Mouse (Mus musculus): ENCODE measurements at regions not wholly inside any gene's neighbourhood (a gene's known extent, or its start where the extent isn't known, plus 50 kb on each side); places are given as distances from the start of the nearest gene placed in this dataset.

DNA sequence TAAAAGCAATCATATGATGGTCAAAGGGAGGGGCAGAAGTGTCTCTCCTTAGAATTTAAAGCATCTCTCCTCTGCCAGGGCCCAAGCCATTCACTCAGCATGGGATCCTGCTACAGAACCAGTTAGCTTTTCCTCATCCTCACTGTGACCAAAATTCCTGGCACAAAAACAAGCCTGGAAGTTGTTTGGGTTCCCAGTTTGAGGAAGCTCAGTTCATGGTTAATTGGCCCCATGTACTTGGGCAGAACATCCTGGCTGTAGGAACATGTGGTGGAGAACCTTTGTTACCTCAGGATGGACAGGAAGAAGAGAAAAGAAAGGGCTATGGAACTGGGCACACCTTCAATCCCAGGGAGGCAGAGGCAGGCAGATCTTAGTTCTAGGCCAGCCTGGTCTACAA, 52.4 kb upstream of the Mfge8 start:
- no peaks in the 10 kb centered on the region for H3K27me3 ChIP-seq
- no peaks in the 10 kb centered on the region for H3K4me1 ChIP-seq
- no peaks in the 10 kb centered on the region for H3K9me3 ChIP-seq
- no peak for ATAC-seq (ENCODE audit: insufficient number of reproducible peaks, insufficient read depth, low FRiP score, low TSS enrichment)
- no peaks in the 10 kb centered on the region for H3K36me3 ChIP-seq
- no peak overlapping the region for H3K9ac ChIP-seq
- no peak overlapping the region for H3K4me2 ChIP-seq (replicated peaks)
- no peak overlapping the region for H3K4me3 ChIP-seq
- no peak overlapping the region for H3K27ac ChIP-seq

DNA sequence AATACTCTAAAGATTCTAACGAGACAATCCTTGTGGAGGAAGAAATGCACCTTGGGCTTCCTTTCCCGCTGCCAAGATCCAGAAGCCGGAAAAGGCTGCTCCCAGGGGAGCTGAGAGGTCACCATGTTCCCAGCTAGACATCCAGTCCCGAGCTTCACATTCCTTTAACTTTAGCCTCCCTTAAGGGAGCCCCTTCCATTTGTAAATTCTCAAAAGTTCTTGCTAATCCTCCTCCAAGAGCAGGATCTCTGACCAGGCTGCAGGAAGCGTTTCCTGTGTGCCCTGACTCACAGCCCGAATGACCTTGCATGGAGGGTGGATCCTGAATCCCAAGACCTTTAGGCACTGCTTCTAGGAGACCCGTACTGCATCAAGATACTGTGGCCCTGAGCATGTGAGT, 53.5 kb upstream of the Mfge8 start:
- H3K36me3 ChIP-seq, result no peaks in the 10 kb centered on the region
- no peak for ATAC-seq (ENCODE audit: insufficient number of reproducible peaks, insufficient read depth, low FRiP score, low TSS enrichment)
- H3K27ac ChIP-seq, result no peak overlapping the region
- H3K27me3 ChIP-seq, result no peaks in the 10 kb centered on the region
- H3K9ac ChIP-seq, result no peak overlapping the region
- no peaks in the 10 kb centered on the region for H3K4me1 ChIP-seq
- WGBS, result 55% methylated on average over 7 of the region's 7 CpGs
- H3K4me3 ChIP-seq, result no peak overlapping the region
- H3K9me3 ChIP-seq, result no peaks in the 10 kb centered on the region
- no peak overlapping the region for H3K4me2 ChIP-seq (replicated peaks)

DNA sequence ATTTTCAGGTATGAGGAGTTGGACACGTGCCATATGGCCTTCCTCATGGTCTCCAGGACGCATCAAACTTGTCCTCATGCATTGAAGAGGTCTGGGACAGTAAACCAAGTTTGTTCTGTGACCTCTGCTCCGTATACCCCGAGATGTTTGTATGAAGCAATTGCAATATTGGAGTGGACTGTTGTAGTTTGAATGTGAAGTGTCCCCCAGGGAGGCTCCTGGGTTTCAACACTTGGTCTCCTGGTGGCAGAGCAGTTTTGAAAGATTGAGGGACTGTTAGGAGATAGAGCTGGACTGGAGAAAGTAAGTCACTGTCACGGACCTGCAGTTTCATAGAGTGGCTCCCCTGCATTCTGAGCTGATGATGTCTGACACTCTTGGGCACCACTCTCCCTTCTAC, 54.6 kb upstream of the Mfge8 start:
- H3K9me3 ChIP-seq, result no peaks in the 10 kb centered on the region
- no peak overlapping the region for H3K9ac ChIP-seq
- WGBS, result 86% methylated on average over 5 of the region's 5 CpGs
- H3K27me3 ChIP-seq, result no peaks in the 10 kb centered on the region
- no peak overlapping the region for H3K27ac ChIP-seq
- H3K36me3 ChIP-seq, result no peaks in the 10 kb centered on the region
- H3K4me3 ChIP-seq, result no peak overlapping the region
- no peak overlapping the region for H3K4me2 ChIP-seq (replicated peaks)
- H3K4me1 ChIP-seq, result no peaks in the 10 kb centered on the region
- ATAC-seq (ENCODE audit: insufficient number of reproducible peaks, insufficient read depth, low FRiP score, low TSS enrichment), result no peak

DNA sequence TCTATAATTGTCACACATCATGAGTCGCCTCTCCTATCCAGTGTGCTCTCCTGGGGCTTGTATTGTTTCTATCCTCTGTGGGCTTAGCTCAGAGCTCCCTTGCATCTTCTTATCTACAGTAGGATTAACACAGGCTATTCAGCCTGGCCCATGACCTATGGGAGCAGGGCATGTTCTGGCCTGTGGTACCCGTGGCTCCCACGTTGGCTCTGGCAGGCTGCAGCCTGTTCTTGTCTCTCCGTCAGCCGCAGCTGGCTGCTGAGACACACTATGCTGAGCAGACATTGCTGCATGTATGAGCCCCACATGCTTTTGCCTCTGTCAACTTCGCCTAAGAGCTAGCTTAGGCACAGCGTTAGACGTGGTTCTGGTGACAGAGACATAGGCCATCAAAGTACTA, 58.3 kb upstream of the Mfge8 start:
- no peaks in the 10 kb centered on the region for H3K27me3 ChIP-seq
- H3K27ac ChIP-seq, result no peak overlapping the region
- no peak overlapping the region for H3K4me3 ChIP-seq
- ATAC-seq (ENCODE audit: insufficient number of reproducible peaks, insufficient read depth, low FRiP score, low TSS enrichment), result no peak
- no peak overlapping the region for H3K9ac ChIP-seq
- no peaks in the 10 kb centered on the region for H3K9me3 ChIP-seq
- no peak overlapping the region for H3K4me2 ChIP-seq (replicated peaks)
- peaks cover 8% of the 10 kb centered on the region for H3K4me1 ChIP-seq
- WGBS, result 59% methylated on average over 8 of the region's 8 CpGs
- H3K36me3 ChIP-seq, result no peaks in the 10 kb centered on the region

DNA sequence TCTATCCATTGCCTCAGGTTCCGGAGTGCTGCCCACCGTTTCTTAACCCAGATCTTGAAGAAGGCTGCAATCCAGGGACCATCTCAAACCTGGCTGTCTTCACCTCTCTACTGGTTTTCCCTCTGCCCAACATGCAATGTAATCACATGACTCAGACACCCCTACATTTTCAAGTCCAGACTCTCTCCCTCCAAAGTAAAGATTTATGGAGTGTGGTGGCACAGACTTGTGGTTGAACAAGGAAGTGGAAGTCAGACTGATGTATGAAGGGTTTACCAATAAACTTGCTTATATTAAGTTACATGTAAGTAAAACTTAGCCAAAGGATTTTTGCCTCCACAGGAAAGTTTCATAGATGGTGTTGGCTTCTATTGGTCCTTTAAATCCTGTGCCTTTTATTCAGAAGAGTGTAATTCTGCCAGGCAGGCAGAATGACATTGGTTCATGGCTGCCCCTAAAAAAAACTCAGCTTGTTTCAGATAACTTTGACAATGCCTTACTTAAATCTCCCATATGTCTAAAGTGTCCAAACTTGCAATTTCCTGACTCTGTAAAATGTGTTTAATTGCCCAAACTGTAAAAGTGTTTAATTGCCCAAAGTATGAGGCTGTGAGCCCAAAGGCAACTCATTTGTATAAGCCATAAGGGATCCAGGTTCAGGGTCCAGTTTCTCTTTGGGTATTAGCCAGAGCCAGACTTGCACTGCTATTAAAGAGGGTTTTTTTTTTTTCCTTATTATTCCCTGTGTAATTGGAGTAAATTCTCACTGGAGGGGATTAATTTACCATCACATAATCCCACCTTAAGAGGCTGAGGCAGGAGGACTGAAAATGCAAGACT, 61.7 kb upstream of the Mfge8 start:
- Histone ChIP-seq H3K9me3 (no peaks in the 10 kb centered on the region), H3K27me3 (no peaks in the 10 kb centered on the region), H3K27ac (no peak overlapping the region), H3K4me1 (peaks cover 8% of the 10 kb centered on the region), H3K36me3 (no peaks in the 10 kb centered on the region), H3K4me2 (replicated peaks) (no peak overlapping the region), H3K9ac (no peak overlapping the region), H3K4me3 (no peak overlapping the region)
- 97% methylated on average over 2 of the region's 2 CpGs for WGBS
- no peak for ATAC-seq (ENCODE audit: insufficient number of reproducible peaks, insufficient read depth, low FRiP score, low TSS enrichment)

DNA sequence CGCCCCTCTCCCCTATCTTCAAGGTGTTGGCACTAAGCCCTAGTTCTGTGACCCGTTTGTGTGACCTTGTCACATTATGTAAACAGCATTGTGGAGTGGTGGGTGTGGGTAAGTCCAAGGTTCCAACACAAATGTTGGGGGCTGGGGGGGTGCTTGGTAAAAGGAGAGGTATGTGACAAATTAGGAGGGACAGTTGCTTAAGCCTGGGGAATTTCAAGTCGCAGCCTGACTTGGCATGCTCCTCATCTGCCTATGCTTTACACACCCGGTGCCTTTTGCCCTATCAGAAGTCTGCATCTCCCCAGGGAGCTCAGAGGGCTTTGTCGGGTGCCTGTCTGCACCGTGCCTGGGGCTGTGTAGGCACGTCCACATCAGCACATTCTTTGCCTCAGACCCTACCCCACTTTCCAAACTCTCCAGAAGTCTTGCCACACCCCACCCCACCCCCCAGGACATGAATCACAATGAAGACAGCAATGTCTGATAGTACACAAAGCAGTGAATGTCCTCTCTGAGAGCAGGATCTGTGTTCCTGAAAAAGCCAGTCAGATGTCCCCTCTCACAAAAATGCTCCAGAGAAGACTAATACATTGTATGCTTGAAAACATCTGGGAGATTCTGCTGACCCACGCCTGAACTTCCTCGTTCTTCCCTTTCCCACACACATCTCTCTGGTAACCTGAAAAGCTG, 61.6 kb upstream of the Abhd2 start:
- Histone ChIP-seq H3K36me3 (no peaks in the 10 kb centered on the region), H3K4me1 (peaks cover 8% of the 10 kb centered on the region), H3K4me3 (no peak overlapping the region), H3K4me2 (replicated peaks) (no peak overlapping the region), H3K9me3 (no peaks in the 10 kb centered on the region), H3K27me3 (no peaks in the 10 kb centered on the region), H3K9ac (no peak overlapping the region), H3K27ac (no peak overlapping the region)
- peak; percentile 79 for ATAC-seq (ENCODE audit: insufficient number of reproducible peaks, insufficient read depth, low FRiP score, low TSS enrichment)
- 13% methylated on average over 9 of the region's 9 CpGs for WGBS

DNA sequence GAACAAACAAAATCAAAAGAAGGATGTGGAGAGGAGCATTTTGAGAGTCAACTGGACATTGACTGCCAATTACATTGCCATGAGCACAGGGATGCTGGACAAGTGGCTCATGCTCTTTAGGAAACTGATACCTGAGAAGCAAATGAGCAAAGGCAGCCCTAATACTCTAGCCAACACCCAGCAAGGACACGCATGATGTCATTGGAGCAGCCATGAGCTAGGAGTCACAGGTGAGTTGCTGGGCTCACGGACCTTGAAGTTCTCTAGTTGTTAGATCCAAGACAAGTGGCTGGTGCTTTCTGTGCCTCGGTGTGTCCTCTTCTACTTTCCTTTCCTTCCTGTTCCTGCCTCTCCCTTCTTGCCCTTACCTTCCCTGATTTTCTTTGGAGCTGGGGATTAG, 60.8 kb upstream of the Abhd2 start:
- WGBS, result 91% methylated on average over 3 of the region's 3 CpGs
- Histone ChIP-seq H3K4me1 (peaks cover 8% of the 10 kb centered on the region), H3K27me3 (no peaks in the 10 kb centered on the region), H3K9me3 (no peaks in the 10 kb centered on the region), H3K36me3 (no peaks in the 10 kb centered on the region), H3K27ac (no peak overlapping the region), H3K9ac (no peak overlapping the region), H3K4me3 (no peak overlapping the region), H3K4me2 (replicated peaks) (no peak overlapping the region)
- ATAC-seq (ENCODE audit: insufficient number of reproducible peaks, insufficient read depth, low FRiP score, low TSS enrichment), result no peak

DNA sequence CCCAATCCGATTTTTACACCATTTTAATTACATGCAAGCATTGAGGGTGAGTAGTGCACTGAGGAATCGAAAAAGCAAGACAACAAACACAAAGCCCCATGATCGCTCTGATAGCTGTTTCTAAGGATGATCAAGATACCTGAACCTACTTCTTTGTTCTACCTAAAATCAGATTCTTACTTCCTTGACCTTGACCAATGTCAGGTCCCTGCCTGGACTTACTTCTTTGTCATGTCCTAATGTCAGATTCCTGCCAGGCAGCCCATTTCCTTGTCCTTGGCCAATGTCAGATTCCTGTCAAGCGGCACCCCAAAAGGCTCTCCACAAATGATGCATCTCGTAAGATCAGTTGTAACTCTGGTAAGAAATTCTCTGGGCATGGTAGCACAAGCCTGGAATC, 58.0 kb upstream of the Abhd2 start:
- Histone ChIP-seq H3K4me2 (replicated peaks) (no peak overlapping the region), H3K4me3 (no peak overlapping the region), H3K27me3 (no peaks in the 10 kb centered on the region), H3K9ac (no peak overlapping the region), H3K36me3 (no peaks in the 10 kb centered on the region), H3K4me1 (peaks cover 8% of the 10 kb centered on the region), H3K9me3 (no peaks in the 10 kb centered on the region), H3K27ac (no peak overlapping the region)
- no peak for ATAC-seq (ENCODE audit: insufficient number of reproducible peaks, insufficient read depth, low FRiP score, low TSS enrichment)
- 85% methylated on average over 5 of the region's 5 CpGs for WGBS

DNA sequence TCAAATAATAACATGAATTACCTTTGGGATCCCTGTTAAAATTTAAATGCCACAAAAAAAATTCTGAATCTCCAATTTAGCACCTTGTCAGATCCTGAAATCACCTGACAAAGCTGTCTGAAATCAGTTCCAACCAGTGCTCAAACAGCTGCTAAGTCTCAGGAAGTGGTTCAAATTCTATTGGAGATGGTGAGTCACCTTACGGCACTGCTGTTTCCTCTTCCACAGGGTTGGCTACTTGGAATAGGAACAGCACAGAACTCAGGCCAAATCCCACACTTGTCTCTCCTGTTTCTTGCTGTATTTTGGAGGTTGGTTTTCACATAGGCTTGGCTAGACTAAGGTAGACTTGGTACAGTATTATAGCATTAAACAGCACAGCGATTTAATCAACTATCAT, 55.8 kb upstream of the Abhd2 start:
- Histone ChIP-seq H3K36me3 (no peaks in the 10 kb centered on the region), H3K9me3 (no peaks in the 10 kb centered on the region), H3K27ac (no peak overlapping the region), H3K27me3 (no peaks in the 10 kb centered on the region), H3K4me1 (no peaks in the 10 kb centered on the region), H3K4me3 (no peak overlapping the region), H3K4me2 (replicated peaks) (no peak overlapping the region), H3K9ac (no peak overlapping the region)
- no peak for ATAC-seq (ENCODE audit: insufficient number of reproducible peaks, insufficient read depth, low FRiP score, low TSS enrichment)
- WGBS, result 91% methylated on average over 2 of the region's 2 CpGs

DNA sequence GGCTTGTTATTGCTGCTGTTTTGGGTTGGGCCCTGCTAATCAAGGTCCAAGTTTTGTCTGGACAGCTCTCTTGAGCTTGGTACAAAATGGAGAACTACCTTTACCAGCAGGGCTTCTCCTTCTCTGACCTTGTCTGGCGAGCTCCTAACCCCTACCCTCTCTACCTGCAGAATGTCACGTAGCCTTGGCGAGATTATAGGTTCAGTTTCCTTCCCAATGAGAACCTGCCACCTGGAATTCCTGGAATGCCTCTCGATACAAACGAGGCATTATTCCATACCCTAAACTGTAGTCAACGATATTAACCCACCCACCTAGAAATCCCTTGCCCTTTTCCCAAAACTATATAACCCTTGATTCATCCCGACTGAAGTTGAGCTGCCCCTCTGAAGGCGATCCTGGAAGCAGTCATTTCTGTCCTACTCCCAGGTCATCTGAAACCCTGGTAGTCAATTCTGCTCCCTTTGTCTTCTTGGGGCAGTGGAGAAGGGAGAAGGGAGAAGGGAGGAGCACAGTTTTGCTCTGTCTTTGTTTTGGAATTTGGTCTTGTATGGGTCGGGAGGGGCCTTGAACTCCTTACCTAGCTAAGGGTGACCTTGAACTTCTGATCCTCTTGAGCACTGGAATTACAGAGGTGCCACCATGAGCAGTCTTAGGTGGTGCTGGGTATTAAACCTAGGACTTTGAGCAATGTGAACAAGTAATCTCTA, 50.2 kb upstream of the Abhd2 start:
- Histone ChIP-seq H3K9me3 (no peaks in the 10 kb centered on the region), H3K4me1 (no peaks in the 10 kb centered on the region), H3K9ac (no peak overlapping the region), H3K36me3 (no peaks in the 10 kb centered on the region), H3K27ac (no peak overlapping the region), H3K27me3 (no peaks in the 10 kb centered on the region), H3K4me3 (no peak overlapping the region), H3K4me2 (replicated peaks) (no peak overlapping the region)
- ATAC-seq (ENCODE audit: insufficient number of reproducible peaks, insufficient read depth, low FRiP score, low TSS enrichment), result no peak
- WGBS, result 85% methylated on average over 9 of the region's 9 CpGs

Data from embryonic facial prominence, embryonic 12.5 days (tissue).